Mouse (Mus musculus): Measurements from ENCODE around the gene Slc11a1.

DNA sequence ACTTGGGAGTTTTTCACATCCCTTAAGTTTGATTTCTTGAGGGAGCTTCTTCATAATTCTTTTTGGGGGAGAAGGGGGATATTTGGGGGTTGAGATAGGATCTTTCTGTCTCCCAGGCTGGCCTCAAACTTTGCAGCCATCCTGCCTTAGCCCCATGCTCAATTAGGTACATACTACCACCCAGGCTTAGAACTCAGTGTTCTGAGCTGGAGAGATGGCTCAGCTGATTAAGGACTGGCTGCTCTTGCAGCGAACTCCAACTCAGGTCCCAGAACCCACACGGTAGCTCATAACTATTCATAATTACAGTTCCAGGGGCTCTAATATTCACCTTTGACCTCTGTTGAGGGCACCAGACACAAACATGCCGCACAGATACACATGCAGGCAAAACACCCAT lies 40.4 kb upstream of the Slc11a1 start:
- TF ChIP-seq CTCF (IDR thresholded peaks at IDR 0.05; ENCODE audit: low read depth, low read length) (no peak), GATA2 (IDR thresholded peaks at IDR 0.05; ENCODE audit: borderline replicate concordance, low read depth, low read length) (no peak)

Data from G1E (cell line).